Mouse (Mus musculus) ovary, adult 18-20 months (tissue): ENCODE measurements around the gene Golph3l.
"Not testable (repeated sequence)": the region's sequence is repeated elsewhere in the genome, so short reads cannot be mapped to it uniquely, and the experiment has no call there.

Source experiments
- DNase-seq: peaks from one replicate; pipeline ENCODE4 v3.0.0; 2022; ENCODE audit warnings: low spot score, mixed read lengths

Golph3l gene

DNA sequence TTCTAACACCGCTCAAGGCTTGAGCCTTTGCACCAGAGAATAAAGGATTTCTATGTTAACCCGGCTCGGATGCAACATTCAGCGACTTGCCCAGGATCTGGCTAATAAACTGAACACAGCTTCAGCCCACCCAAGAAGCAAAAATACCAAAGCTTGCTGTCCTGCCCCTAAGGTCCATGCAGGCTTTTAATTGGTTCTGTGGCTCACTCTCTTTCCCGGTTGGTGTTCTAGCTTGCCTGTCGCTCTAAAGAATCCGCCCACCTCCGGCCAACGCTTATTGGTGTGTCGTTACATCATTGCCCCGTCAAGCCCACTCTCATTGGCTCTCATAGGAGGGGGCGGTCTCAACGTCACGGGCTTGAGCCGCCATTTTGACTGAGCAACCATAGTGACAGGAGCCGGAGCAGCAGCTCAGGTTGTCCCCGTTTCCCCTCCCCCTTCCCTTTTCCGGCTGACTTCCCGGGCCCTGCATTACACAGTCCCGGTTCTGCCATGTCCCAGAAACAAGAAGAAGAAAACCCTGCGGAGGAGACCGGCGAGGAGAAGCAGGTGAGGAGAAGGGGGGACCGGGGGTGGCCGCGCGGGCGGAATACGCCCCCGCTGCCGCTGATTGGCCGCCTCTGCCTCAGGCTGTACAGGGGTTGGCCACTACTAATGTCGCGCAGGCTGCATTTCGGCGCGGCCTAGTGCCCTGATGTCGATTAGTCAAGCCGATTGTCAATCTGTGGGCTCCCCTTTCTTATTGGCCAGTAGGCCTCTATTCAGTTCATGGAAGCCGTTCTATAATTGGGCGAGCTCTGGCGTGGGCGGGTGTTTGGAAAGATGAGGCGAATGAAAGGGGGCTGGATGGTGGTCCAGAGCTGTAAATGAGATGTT is 36.1 kb downstream of the Golph3l start, which contains the start of gene Ensa:
Gene Ensa (plus strand): TSS at position 366 of the 876 bp plus-strand sequence.
- peak; percentile 97 for DNase-seq

DNA sequence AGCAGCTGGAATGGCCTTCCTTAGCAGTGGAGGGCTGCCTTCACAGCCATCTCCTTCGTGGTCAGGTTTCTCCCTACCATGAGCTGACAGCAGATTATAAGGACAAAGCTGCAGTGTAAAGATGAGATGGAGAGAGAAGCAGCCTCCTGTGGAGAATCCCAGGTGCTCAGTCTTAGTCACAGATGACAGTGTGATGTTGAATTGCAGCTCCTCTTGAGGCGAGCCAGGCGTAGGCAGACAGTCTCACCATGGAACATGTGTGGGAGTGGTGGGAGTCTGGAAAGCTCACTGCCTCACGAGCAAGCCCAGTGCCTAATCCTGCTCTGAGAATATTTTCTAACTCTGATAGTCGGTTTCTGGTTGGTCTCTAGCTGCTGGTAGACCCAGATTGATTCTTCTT is 39.0 kb downstream of the Golph3l start:
- no peak for DNase-seq

DNA sequence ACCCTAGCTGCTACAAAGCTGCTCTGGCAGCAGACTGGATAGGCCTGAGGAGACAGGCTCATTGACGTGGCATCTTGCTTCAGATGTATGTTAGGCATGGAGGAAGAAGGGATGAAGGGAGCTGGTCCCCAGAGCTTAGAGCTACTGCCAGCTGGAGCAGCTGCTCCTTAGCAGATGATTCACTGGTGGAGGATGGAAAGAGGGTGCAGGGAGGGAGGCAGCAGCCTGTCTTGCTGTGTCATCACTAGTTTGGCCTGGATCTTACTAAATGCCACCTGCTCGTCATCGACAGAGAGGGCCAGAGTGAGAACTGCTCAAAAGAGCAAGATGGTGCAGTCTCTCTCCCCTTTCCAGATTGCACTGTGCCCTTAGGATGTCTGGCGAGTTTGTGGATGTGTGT is 41.0 kb downstream of the Golph3l start:
- no peak for DNase-seq

DNA sequence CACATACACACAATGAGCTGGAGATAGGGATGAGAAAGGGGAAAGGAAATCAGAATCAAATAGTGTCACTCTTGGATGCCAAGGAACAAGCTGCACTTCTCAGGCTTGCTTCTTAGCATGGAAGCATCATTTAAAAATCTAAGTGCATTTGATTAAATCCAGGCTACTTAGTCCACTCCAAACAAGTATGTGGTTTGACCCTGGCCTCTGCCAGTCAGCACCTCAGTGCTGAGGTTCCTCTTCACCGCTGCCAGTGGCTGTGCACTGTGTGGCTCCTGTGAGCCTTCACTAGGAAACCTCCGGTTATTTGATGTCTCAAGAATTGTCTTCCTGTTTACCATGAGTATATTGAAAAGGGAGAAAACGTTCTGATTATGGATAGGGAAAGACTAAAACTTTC is 42.1 kb downstream of the Golph3l start:
- no peak for DNase-seq

DNA sequence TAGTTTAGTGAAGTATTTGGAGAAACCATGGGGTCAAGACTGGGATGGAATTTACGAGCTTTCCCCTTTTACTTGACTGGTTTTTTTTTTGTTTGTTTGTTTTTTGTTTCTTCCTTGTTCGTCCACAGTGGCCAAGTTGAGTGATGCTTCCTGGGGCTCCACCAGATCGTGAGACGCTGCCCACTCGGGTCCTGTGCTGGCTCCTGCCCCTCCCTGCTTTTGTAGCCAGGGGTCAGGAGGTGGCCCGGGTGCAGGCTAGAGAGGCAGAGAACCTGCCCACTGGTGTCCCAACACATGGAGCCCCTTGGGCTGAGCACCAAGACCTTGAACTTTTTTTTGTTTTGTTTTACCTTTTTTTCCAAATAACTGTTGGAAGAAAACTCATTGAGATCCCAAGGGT is 42.6 kb downstream of the Golph3l start:
- DNase-seq = no peak

DNA sequence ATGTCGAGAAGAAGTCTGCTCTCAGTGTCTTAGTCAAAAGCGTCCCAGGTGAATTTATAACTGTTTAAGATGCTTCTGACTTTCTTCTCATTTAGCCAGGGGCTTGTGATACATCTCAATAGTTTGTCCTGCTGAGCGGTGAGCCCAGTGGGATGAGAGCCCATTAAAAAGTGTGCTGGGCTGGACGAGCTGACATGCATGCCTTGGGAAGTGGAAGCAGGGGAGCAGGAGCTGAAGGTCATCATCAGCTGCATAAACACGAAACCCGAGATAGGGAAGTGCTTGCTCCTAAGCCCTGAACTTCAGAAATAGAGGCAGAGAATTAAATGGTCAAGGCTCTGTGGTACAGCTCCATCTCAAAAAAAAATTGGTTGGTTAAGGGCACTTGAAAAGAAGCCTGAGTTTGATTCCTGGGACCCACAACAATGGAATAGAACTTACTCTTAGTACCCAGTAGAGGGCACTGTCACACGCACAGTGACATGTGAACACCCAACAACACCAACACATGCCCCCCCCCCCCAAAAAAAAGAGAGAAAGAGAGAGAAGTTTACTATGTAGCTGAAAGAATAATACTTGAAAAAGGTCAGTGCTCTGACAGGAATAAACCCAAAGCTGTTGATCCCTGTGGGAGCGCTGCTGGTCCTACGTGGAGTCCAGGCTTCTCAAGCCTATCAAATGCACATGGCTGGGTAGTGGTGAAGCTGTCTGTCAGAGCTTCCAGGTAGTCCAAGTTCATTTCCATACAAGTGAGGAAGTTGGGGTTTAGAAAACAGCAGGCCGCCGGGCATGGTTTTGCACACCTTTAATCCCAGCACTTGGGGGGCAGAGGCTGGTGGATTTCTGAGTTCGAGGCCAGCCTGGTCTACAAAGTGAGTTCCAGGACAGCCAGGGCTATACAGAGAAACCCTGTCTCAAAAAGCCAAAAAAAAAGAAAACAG is 44.2 kb downstream of the Golph3l start:
- peak; percentile 29 for DNase-seq

DNA sequence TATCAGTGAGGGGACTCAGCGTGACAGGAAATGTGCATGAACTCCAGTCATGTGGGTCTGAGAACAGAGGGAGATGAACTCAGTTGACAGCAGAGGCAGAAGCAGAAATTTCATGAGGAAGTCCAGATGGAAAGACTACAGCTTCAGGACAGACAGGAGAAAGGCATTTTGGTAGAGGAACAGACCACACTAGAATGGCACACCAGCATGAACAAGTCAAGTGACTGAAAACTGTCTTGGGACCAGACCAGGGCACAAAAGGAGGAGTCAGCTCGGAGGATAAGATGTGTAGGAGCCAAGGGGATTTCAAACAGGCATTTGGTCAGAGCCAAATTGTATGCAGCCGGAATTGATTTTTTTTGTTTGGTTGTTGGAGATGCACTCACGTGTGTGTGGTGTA is 46.9 kb downstream of the Golph3l start:
- no peak for DNase-seq

DNA sequence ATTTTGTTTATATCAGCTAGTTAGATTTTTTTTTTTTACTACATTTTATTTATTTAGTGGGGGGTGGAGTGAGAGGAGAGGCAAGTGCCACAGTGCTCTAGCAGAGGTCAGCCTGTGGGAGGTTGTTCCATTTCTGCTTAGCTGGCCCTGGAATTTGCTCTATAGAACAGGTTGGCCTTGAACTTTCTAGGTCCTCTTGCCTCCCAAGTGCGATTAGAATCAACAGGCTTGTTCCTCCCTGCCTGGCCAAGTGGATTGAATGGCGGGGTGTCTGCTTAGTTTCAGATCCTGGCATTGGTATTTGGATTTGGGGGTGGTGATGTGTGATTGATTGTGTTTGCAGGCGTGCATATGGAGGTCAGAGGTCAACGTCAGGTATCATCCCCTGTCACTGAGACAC is 47.3 kb downstream of the Golph3l start:
- DNase-seq = no peak

DNA sequence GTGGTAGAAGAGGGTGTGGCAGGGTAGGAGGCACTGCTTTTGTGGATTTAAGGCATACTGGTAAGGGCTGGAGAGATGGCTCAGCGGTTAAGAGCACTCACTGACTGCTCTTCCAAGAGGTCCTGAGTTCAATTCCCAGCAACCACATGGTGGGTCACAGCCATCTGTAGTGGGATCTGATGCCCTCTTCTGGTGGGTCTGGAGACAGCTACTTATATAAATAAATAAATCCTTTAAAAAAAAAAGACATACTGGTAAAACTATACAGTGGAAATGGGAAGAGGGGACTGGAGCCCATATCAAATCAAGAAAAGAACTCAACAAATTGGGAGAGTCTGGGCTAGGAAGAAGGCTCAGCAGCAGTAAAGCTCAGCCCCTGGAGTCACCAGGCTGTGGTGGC is 51.0 kb downstream of the Golph3l start:
- DNase-seq = no peak

DNA sequence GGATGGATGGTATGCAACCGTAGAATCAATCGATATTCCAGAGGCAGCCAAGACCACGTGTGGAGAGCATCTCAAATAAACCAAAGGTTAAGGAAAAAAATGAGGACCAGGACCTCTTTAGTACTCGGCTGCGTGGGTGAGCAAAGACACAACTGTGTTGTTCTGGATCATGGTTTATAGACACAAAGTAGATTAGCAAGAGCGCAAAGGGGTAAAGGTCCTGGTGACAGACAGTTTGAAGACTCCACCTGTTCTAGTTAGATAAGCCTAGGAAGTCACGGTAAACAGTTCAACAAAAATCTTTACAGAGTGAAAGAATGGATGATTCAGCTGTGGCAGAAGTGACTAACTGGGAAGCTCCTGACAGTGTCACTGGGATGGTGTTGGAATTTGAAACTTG is 54.4 kb downstream of the Golph3l start:
- DNase-seq = no peak

DNA sequence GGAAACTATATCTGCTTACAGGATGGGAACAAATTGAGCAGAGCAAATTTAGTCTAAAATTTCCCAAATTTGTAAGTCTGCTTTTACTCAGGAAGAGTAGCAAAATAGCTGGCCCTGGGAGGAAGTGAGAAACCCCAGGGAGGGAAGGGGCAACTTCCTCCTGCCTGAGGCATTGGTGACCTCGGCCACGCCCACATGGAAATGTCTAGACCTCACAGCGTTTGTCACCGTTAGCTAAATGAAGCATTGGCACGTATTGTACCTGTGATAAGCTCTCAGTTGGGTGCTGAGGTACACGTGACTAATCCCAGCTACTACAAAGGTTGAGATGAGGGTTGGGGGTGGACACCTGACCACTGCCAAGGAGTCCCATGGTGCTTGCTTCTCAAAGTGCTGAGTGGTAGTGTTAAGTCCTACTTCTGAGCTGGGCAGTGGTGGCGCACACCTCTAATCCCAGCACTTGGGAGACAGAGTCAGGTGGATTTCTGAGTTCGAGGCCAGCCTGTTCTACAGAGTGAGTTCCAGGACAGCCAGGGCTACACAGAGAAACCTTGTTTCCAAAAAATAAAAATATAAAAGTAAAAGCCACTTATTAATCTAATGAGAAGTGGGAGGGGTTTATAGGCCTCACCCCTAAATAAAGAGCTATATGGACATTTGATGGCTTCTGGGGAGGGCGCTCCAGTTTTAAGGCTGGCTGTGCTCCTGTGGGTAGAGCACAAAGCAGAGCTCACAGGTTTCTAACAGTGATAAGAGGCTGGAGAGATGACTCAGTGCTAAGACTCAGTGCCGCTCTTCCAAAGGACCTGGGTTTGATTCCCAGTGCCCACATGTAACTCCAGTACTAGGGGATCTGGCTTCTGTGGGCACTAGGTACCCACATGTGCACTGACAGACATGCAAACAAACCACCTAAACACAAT is 56.8 kb downstream of the Golph3l start:
- no peak for DNase-seq

DNA sequence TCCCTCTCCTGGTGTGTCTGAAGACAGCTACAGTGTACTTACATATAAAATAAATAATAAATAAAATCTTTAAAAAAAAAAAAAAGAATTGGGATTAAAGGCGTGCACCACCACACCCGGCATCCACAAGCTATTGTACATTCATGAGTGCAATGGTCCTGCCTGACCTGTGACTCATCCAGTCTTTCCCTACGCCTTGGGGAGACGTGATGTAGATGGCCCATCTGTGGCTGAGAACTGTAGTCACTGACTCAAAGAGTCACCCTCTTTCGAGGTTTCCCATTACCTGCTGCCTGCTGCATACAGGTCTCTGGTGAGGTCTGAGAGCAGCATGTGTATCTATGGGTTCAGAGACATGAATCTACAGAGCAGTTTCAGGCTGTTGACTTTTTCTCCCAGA is 59.3 kb downstream of the Golph3l start:
- DNase-seq = no peak

DNA sequence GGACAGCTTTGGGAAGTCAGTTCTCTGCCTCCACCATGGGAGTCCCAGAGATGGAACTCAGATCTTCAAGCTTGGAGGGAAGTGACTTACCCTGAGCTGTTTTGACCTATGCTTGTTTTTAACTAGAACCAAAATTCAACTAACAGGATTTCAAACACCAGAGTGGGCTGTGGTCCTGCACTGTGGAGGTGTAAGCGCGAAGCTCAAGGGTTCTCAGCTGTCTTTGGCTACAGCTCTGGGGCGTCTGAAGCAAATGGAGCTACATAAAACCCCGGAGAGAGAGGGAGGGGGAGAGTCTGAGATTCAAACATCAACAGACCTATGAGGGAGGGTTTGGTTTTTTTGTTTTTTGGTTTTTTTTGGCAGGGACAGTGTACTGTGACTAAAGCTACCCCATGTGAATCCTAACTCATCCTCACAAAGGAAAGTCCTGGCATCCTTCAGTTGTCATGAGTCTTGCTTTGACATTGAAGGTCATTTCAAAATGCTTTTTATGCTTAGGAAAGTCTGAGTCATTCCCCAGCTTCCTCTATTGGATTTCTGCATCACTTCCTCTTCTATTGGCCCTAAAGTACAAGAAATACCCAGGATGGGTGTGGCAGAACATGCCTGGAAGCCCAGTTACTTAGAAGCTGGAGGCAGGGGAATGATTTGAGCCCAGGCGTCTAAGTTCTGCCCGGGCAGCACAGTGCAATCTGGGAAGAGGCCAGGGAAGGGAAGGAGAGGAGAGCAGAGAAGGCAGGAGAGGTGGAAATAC is 61.7 kb downstream of the Golph3l start:
- DNase-seq = no peak

DNA sequence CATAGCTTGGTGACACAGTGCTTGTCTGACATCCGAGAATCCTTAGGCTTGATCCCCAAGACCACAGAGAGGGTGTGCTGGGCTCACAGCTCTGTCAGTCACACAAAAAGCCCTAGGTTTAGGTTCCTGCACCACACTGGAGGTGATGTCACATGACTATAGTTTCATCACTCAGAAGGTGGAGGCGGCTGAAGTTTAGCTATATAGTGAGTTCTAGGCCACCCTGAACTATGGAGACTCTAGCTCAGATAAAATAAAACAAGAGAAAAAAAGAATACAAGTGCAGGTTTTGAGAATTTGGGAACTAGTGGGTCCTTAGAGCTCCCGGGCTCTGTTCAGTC is 62.3 kb downstream of the Golph3l start:
- no peak for DNase-seq

DNA sequence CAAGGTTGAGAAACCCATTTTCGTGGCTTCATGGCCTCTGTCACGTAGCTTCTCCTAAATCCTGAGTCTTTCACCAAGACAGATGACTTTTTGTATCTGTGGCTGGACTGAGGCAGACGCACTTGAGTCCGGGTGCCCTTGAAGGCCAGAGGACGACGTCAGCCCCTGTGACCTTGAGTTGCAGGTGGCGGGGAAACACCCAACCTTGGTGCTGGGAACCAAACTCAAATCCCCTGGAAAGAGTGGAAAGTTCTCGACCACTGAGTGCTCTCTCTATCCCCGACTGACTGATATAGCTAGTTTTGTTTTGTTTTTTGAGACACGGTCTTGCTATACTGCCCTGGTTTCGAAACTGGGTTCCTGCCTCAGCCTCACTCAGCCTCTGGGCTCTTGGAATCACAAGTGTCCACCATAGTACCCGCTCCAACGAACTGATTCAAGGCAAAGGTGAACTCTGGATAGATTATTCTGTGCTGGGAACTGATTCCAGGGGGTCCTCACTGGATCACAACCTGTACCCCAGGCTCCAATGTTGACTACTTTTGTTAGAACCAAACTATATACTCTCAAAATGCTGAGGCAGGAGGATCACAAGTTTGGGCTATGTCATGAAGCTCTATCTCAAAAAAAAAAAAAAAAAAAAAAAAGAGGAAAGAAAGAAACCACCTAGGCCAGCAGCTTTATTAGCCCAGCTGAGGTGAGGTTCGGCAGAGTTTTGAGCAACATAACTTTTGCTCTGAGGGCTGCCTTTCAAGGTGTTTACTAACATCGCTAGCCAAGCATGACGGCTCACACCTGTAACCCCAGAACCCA is 62.9 kb downstream of the Golph3l start:
- DNase-seq = no peak

DNA sequence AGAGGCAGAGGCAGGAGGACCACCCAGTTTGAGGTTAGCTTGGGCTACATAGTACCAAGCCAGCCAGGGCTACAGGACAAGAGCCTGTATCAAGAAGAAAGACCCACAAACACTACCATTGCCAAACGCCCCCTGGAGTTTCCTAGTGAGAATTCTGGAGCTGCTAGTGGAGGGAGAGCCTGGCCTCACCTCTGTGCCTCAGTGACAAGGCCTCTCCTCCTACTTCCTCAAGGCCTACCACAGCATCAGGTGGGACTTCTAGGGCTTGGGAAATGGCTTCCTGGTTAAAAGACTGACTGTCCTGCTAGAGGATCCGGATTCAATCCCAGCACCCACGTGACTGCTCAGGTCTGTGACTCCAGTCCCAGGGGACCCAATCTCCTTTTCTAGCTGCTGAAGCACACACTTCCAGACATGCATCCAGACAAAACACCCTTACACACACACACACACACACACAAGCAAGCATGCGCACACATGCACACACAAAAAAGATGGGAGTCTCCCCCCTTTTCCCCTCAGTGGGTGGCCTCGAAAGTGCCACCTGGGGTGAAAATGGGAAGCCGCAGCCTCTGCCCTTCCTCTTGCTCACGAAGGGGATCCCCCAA is 63.6 kb downstream of the Golph3l start:
- DNase-seq = no peak

DNA sequence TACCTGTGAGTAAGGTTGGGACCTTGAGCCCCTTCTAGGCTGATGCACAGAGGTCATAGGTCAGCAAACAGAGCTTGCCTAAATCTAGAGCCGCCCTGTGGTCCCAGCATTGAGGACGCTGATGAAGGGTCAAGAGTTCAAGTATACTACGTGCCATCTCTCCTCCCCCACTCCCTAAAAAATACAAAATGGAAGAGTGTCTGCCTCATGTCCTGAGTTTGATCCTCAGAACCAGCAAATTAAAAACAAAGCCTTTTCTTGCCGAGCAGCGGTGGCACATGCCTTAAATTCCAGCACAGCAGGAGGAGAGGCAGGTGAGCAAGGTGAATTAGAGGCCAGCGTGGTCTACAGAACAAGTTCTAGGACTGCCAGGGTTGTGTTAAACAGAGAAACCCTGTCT is 64.1 kb downstream of the Golph3l start:
- no peak for DNase-seq

DNA sequence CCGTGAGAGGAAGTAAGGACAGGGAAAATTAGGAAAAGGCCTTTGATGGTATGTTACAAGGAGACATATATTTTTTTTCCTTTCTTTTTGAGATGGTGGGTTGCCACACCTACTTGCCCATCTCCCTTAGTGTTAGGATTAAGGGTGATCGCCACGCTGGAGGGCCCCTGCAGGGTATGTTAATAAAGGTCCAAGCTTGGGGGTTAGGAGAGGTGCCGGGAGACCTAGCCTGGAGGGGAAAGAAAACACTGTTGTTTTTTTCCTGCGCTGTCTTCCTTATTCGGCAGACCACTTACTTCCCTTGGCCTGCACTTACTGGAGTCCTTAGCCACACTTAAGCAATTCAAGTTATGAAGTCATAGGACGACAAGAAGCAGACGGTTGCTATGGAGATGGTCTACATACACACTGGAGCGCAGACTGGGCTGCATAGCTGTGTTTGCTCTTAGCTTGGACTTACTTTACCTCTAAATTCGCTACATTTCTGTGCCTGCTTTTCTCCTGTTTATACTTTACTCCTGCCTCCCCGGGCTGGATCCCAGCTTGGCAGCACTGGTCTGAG is 64.8 kb downstream of the Golph3l start:
- no peak for DNase-seq

DNA sequence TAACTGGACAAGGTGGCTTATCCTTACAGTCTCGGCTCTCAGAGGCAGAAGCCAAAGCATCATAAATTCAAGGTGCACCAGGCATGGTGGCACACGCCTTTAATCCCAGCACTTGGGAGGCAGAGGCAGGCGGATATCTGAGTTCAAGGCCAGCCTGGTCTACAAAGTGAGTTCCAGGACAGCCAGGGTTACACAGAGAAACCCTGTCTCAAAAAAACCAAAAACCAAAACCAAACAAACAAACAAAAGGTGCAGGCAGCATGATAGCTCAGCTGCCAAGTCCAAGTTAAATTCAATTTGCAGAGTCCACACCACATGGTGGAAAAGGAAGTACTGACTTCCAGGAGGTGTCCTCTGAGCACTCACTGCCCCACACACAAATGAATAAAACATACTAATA is 65.6 kb downstream of the Golph3l start:
- DNase-seq = not testable (repeated sequence)

DNA sequence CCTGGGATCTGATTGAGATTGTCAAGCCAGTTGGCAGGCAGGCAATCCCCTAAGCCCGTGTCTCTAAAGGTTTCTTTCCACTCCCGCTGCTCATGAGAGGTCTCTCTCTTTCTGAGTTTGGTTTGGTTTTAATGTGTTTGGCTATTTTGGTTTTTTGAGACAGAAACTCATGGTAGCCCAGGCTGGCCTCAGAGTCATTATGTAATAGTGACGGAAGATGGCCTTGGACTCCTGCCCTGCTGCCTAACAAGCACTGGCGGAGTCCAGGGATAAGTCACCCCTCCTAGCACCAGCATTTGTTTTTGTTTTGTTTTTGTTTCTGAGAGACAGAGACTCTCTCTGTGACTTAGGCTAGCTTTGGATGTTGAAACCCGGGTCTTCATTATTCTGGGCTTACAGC is 66.7 kb downstream of the Golph3l start:
- DNase-seq = no peak
